In genomic region chr7:138451321-138451720, GRCm38 (mm10) we compare ENCODE assay signal across 12 mouse cellular contexts. TPM values are rescaled to one million over a fixed set of nuclear protein-coding genes. Genes with fewer than 3 reads are reported as not detected.
DNase-seq lines count a peak whose midpoint lies in the region; ATAC-seq and TF ChIP-seq lines count a peak whose summit lies in the region.
"Had no signal": no experiment of that assay in that cellular context is flagged by ENCODE, and none has a peak within 500 bp of the region (broad histone marks: within the 10 kb centered on the region; RNA-seq: fewer than 3 reads in every experiment).

No protein-coding gene starts in this region.

- intact Hi-C loops in gastrocnemius, postnatal 36 days (cut with DNase I) = no loop called here

- TF ChIP-seq EP300 in lung, postnatal 0 days (IDR thresholded peaks at IDR 0.05) = no peak

- H3K27me3 ChIP-seq in lung, postnatal 0 days (replicated peaks; ENCODE audit: insufficient read depth, low read length) = no peaks in the 10 kb centered on the region
- H3K27me3 ChIP-seq in stomach, embryonic 15.5 days (replicated peaks) = no peaks in the 10 kb centered on the region
- H3K27me3 ChIP-seq: embryonic facial prominence, embryonic 12.5 days; liver, embryonic 15.5 days had no signal

- H3K4me3 ChIP-seq in lung, postnatal 0 days (ENCODE audit: low read depth, low read length) = no peak overlapping the region
- no peak overlapping the region for H3K4me3 ChIP-seq in stomach, embryonic 15.5 days (replicated peaks)
- H3K4me3 ChIP-seq: embryonic facial prominence, embryonic 12.5 days; liver, embryonic 15.5 days had no signal

- no peak for ATAC-seq in lung, postnatal 0 days
- ATAC-seq in stomach, embryonic 15.5 days (ENCODE audit: insufficient read depth, low FRiP score, low read depth) = no peak
- ATAC-seq: midbrain, embryonic 16.5 days had no signal

- no peak for TF ChIP-seq CTCF in lung, postnatal 0 days (IDR thresholded peaks at IDR 0.05)

- H3K9me3 ChIP-seq in lung, postnatal 0 days (ENCODE audit: low read length) = no peaks in the 10 kb centered on the region
- H3K9me3 ChIP-seq in stomach, embryonic 15.5 days = no peaks in the 10 kb centered on the region
- H3K9me3 ChIP-seq: embryonic facial prominence, embryonic 12.5 days; liver, embryonic 15.5 days had no signal

- no peaks in the 10 kb centered on the region for H3K36me3 ChIP-seq in lung, postnatal 0 days (ENCODE audit: insufficient read depth, low read length)
- H3K36me3 ChIP-seq in stomach, embryonic 15.5 days = no peaks in the 10 kb centered on the region
- H3K36me3 ChIP-seq: embryonic facial prominence, embryonic 12.5 days; liver, embryonic 15.5 days had no signal

- peak; percentile 7 for DNase-seq in gastrocnemius, postnatal 10 days
- DNase-seq in gastrocnemius, postnatal 36 days = no peak
- DNase-seq in lung, postnatal 14 days = peak; percentile 12
- DNase-seq in lung, postnatal 0 days (ENCODE audit: low spot score) = no peak
- DNase-seq in layer of hippocampus, adult 9-11 months = peak; percentile 71
- no peak for DNase-seq in urinary bladder, adult 2 months (ENCODE audit: low spot score)

- H3K4me1 ChIP-seq in lung, postnatal 0 days (ENCODE audit: insufficient read depth, low read depth, low read length) = no peaks in the 10 kb centered on the region
- H3K4me1 ChIP-seq in stomach, embryonic 15.5 days = no peaks in the 10 kb centered on the region
- H3K4me1 ChIP-seq: embryonic facial prominence, embryonic 12.5 days; liver, embryonic 15.5 days had no signal

- no peak overlapping the region for H3K9ac ChIP-seq in lung, postnatal 0 days (replicated peaks; ENCODE audit: low read depth)
- no peak overlapping the region for H3K9ac ChIP-seq in stomach, embryonic 15.5 days
- H3K9ac ChIP-seq: embryonic facial prominence, embryonic 12.5 days; liver, embryonic 15.5 days had no signal

- H3K4me2 ChIP-seq in lung, postnatal 0 days (replicated peaks; ENCODE audit: low read depth, low read length) = no peak overlapping the region
- no peak overlapping the region for H3K4me2 ChIP-seq in stomach, embryonic 15.5 days
- H3K4me2 ChIP-seq: embryonic facial prominence, embryonic 12.5 days; liver, embryonic 15.5 days had no signal

- H3K27ac ChIP-seq in lung, postnatal 0 days (ENCODE audit: low read length) = no peak overlapping the region
- peak overlapping the region; percentile 44; the same call in 1 of the 2 replicates for H3K27ac ChIP-seq in stomach, embryonic 15.5 days
- H3K27ac ChIP-seq: embryonic facial prominence, embryonic 12.5 days; kidney, postnatal 0 days; liver, embryonic 15.5 days had no signal

RNA-seq across cellular contexts. Expression of gene Tcerg1l, which starts 53.8 kb away (rescaled TPM):
- total RNA-seq in gastrocnemius, postnatal 10 days (2021) = under 1 TPM; 0.19 to 0.25 TPM
- total RNA-seq in gastrocnemius, postnatal 36 days (2021) = not detected
- 0.33 and 0.38 TPM in 2 replicates for polyA plus RNA-seq in lung, postnatal 0 days (2015; fragmentation: Nextera tagmentation; extraction: Ambion mirVana)
- polyA plus RNA-seq in stomach, embryonic 15.5 days (2015; fragmentation: Nextera tagmentation; extraction: Ambion mirVana) = 0.95 and 1.1 TPM in 2 replicates
- polyA plus RNA-seq in urinary bladder, adult 2 months (2012; rRNA removed) = 1.2 and 1.4 TPM in 2 replicates
- total RNA-seq: gastrocnemius, adult 18-20 months had no signal
- polyA plus RNA-seq: liver, embryonic 15.5 days had no signal

Comparison
In these comparisons a context has a peak if more than half of its experiments do, and no peak if none do; other contexts are left out.
1. DNase-seq: peak in gastrocnemius, postnatal 10 days (single experiment), lung, postnatal 14 days (single experiment) and layer of hippocampus, adult 9-11 months (single experiment); none in gastrocnemius, postnatal 36 days (0 of 2), lung, postnatal 0 days (single experiment) and urinary bladder, adult 2 months (single experiment).